Mouse (Mus musculus) spleen, adult 2 months (tissue): ENCODE data around the gene Kctd18. TPM values are rescaled to one million over a fixed set of nuclear protein-coding genes. Genes with fewer than 3 reads are reported as not detected.

Experiments
- DNase-seq, 2 experiments: peaks; one replicate each; pipeline versions ENCODE4 v3.0.0 to v3.0.0-alpha.2; 2012 to 2021; ENCODE audit warnings: low spot score in 2 of 2, low read depth in 1 of 2
- H3K27ac ChIP-seq: fragments of 200-500 bp; 2 replicates; pipeline ENCODE4 v1.5.1; 2012; ENCODE audit warnings: low read length, inconsistent platforms; ENCODE audit not compliant: insufficient read depth
- H3K27me3 ChIP-seq: fragments of 200-500 bp; 2 replicates; pipeline ENCODE4 v1.6.1; 2012; ENCODE audit warnings: mild to moderate bottlenecking, moderate library complexity, low read length, inconsistent platforms; ENCODE audit not compliant: control insufficient read depth, insufficient read depth
- H3K36me3 ChIP-seq: fragments of 200-500 bp; 2 replicates; pipeline ENCODE4 v1.6.1; 2012; ENCODE audit warnings: mild to moderate bottlenecking, low read length, inconsistent platforms; ENCODE audit not compliant: control insufficient read depth, insufficient read depth
- H3K4me1 ChIP-seq: fragments of 200-500 bp; 2 replicates; pipeline ENCODE4 v1.6.1; 2011; ENCODE audit warnings: inconsistent platforms; ENCODE audit not compliant: control insufficient read depth, insufficient read depth, insufficient read length
- H3K4me3 ChIP-seq: fragments of 200-500 bp; 2 replicates; pipeline ENCODE4 v1.5.1; 2011; ENCODE audit warnings: mild to moderate bottlenecking, inconsistent platforms; ENCODE audit not compliant: insufficient read depth, insufficient read length; ENCODE audit errors: extremely low read depth
- CTCF ChIP-seq: fragments of 200-500 bp; IDR thresholded peaks from 2 replicates; pipeline ENCODE4 v1.5.1; 2011; ENCODE audit warnings: mild to moderate bottlenecking, inconsistent platforms; ENCODE audit not compliant: insufficient read depth, insufficient read length, insufficient replicate concordance; ENCODE audit errors: extremely low read depth
- POLR2A ChIP-seq: fragments of 200-500 bp; IDR thresholded peaks from 2 replicates; pipeline ENCODE4 v1.6.1; 2011; ENCODE audit warnings: low read depth, low read length, inconsistent platforms
- WGBS: fragments of 180-500 bp; shearing (Covaris S2); methylation state at CpG from one replicate; pipeline ENCODE4 v1.1.7; 2018; 5-methylcytosine and 5-hydroxymethylcytosine counted together
- polyA plus RNA-seq: library from polyadenylated mRNA; depleted of rRNA; stranded (reverse); fragments of >200 nt; gene quantifications from 2 replicates; pipeline ENCODE4 v1.2.3, GENCODE M21; 2012

Gene Kctd18
- polyA plus RNA-seq, 1 experiment, result 5.4 TPM

DNA sequence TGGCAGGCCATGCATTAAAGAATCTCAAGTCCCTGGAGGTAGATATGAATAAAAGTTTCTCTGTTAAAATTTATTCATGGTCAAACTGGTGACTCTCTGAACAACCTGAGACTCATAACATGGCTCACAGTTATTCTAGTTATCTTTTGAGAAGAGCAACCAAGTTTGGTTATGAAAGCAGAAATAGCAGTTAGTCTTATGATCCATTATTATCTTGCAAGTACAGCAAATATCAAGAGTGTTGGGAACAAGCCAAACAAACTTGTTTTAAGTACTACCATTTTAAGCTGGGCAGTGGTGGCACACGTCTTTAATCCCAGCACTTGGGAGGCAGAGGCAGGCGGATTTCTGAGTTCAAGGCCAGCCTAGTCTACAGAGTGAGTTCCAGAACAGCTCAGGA lies 27.5 kb downstream of the Kctd18 start:
- Histone ChIP-seq H3K27me3 (no peaks in the 10 kb centered on the region), H3K4me1 (no peaks in the 10 kb centered on the region), H3K27ac (no peak overlapping the region), H3K36me3 (no peaks in the 10 kb centered on the region), H3K4me3 (no peak overlapping the region)
- WGBS, result 79% methylated on average over 2 of the region's 2 CpGs
- DNase-seq, result no peak
- no peak for TF ChIP-seq POLR2A
- no peak for TF ChIP-seq CTCF

DNA sequence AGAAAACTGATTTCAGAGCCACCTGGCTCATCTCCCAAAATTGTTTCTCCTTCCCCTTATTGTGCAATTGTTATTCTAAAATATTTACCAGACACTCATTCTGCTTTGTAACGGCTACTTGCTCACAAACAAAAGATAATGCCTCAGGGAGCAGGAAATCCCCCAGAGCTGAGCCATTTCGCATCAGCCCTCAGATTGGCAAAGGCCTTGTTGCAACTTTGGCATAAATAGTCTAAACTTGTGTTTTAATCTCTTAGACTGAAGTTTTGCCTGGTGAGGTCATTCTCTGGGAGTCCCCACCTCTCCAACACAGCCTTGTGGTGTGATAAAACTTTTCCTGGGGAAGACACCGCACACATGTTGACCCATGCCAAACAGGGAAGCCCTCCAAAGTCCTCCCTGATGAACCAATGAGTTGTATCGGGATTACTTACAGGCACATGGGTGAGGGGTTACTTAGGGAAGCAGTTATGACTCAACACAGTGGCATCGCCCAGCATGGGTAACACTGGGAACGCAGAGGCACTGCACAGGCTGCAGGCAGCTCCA lies 29.6 kb downstream of the Kctd18 start:
- no peaks in the 10 kb centered on the region for H3K36me3 ChIP-seq
- WGBS, result 76% methylated on average over 6 of the region's 6 CpGs
- no peak overlapping the region for H3K4me3 ChIP-seq
- DNase-seq, result no peak
- H3K27ac ChIP-seq, result no peak overlapping the region
- no peaks in the 10 kb centered on the region for H3K27me3 ChIP-seq
- TF ChIP-seq CTCF, result no peak
- TF ChIP-seq POLR2A, result no peak
- no peaks in the 10 kb centered on the region for H3K4me1 ChIP-seq

DNA sequence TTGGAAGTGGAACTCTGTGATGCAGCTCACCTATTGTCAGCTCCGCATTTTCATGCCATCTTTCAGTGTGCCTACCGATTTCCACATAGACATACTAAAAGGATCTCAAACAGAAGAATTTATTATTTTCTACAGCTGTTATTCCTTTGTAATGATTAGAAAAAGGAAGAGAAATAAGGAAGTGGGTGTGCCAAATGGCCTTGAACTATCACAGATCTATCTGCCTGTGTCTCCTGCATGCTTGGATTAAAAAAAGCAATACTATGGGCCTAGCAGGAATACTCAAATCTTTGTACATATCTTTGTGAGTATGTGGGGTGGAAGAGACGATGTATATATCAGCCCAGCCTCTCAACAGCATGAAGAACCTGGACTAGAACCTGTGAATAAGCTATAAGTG lies 41.9 kb downstream of the Kctd18 start:
- no peak overlapping the region for H3K27ac ChIP-seq
- no peak overlapping the region for H3K4me3 ChIP-seq
- H3K4me1 ChIP-seq, result no peaks in the 10 kb centered on the region
- no peaks in the 10 kb centered on the region for H3K36me3 ChIP-seq
- no peak for DNase-seq
- WGBS, result 82% methylated on average over 3 of the region's 3 CpGs
- TF ChIP-seq CTCF (no peak), POLR2A (no peak)
- H3K27me3 ChIP-seq, result no peaks in the 10 kb centered on the region

DNA sequence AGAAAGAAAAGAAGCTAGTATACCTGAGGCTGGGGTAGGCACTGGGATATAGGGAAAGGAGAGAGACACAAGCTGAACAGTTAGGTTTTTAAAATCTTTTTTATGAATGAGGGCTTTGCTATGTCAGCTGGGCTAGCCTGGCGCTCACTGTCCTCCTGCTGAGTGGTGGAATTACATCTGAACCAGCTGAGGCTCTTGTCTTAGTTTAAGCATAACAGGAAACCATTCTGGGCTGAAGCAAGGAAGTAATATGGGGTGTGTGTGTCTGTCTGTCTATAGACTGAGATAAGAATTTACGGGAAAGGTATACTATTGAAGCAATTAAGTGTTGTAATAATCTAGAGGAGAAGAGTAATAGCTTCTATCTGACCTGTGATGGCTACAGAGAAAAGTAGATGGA lies 47.2 kb downstream of the Kctd18 start:
- Histone ChIP-seq H3K4me3 (no peak overlapping the region), H3K27ac (no peak overlapping the region), H3K27me3 (no peaks in the 10 kb centered on the region), H3K4me1 (no peaks in the 10 kb centered on the region), H3K36me3 (0 out of 2 replicates have a peak, but pooled peaks cover 2% of the 10 kb centered on the region)
- DNase-seq, result no peak
- WGBS, result 27% methylated on average over 2 of the region's 2 CpGs
- no peak for TF ChIP-seq POLR2A
- no peak for TF ChIP-seq CTCF

DNA sequence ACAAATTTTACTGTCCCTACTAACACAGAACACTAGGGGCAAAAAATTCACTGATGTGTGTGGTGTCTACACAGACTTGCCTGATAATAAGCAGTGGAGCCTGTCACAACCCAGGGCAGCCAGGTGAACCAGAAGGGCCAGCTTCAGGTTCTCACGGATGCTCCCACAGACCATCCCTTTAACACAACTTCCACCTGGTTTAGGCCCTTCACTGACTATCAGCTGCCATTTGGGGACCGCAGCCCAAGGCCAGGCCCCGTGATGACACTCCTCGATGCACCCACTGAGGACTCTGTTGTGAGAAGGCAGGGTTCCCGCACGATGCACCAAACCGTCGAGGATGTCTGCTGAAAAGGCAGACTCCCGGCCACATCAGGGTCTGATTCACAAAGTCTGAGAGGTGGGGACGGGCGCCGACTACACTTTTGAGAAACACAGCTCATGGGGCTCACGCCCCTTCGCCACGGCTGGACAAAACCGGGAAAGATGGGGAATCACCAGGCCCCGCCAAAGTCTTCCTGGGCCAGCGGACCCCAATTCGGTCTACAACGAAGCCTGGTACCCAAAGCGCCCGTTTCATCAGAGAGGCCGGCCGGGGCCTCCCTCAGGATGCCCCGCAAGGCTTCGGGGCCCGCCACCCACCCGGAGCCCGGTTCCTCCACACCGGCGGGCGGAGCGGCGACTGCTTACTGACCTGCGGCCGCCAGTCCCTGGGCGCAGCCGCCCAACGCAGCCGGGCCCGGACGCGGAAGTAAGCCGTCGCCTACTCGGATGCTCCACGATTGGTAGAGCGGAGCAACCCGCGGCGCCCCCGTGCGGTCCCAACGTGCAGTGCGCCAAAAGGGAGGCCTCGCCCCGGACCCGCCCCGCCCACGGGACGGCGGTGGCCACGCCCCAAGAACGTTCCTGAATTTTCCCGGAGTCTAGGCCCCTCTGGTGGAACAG lies 49.2 kb downstream of the Kctd18 start:
- TF ChIP-seq POLR2A, result peak; percentile 76
- TF ChIP-seq CTCF, result peak; percentile 80
- H3K27me3 ChIP-seq, result no peaks in the 10 kb centered on the region
- DNase-seq, result peak; percentile 65 to 93
- H3K4me1 ChIP-seq, result no peaks in the 10 kb centered on the region
- H3K4me3 ChIP-seq, result peak overlapping the region; percentile 84
- WGBS, result 1% methylated on average over 65 of the region's 65 CpGs
- peaks cover 5% of the 10 kb centered on the region for H3K36me3 ChIP-seq
- H3K27ac ChIP-seq, result peak overlapping the region; percentile 73

DNA sequence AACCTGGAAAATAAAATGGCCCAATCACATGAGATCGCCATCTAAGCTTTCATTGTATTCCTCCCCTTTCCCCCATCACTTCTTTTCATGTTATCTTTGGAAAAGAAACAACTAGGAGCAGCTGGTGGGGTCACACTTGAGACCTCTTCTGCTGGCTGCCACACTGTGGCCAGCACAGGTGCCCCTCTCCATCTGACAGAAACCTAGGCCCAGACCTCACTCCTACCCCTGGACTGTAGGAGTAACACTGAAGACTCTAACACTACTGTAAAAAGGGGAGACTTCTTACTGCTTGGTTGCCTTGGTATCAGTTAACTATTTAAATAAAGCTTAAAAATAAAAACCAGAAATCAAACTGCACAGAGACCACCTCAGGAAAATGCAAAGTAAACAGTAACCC lies 63.0 kb downstream of the Kctd18 start:
- TF ChIP-seq POLR2A (no peak), CTCF (no peak)

DNA sequence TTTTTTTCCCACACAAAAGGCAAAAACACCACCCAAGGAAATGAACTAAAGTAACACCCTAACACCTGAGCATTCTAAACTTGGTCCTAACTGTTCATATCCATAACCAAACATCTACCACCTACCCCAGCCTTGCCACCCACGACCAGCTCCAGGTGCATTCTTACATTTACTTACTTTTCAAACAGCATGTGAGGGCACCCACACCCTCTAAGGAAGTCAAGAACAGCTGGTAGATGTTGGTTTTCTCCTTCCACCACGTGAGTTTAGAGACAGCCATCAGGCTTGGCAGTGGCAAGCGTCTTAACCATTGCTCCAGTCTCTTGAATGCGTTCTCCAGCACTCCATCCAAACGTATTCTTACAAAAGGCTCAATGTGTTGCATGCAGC lies 64.4 kb downstream of the Kctd18 start:
- Histone ChIP-seq H3K36me3 (peaks cover 13% of the 10 kb centered on the region), H3K27ac (no peak overlapping the region), H3K4me1 (no peaks in the 10 kb centered on the region), H3K27me3 (no peaks in the 10 kb centered on the region), H3K4me3 (no peak overlapping the region)
- WGBS, result 57% methylated on average over 5 of the region's 5 CpGs
- no peak for DNase-seq
- no peak for TF ChIP-seq CTCF
- TF ChIP-seq POLR2A, result no peak

More for the DNA sequence above, 63.0 kb downstream of the Kctd18 start:
- no peak for DNase-seq
- no peaks in the 10 kb centered on the region for H3K4me1 ChIP-seq
- H3K27me3 ChIP-seq, result no peaks in the 10 kb centered on the region
- no peak overlapping the region for H3K4me3 ChIP-seq
- H3K27ac ChIP-seq, result no peak overlapping the region
- H3K36me3 ChIP-seq, result peaks cover 16% of the 10 kb centered on the region
- WGBS, result 97% methylated on average over 1 of the region's 1 CpGs
